Mouse (Mus musculus): Measurements from ENCODE around the gene Mettl16.
"Not testable (repeated sequence)": the region's sequence is repeated elsewhere in the genome, so short reads cannot be mapped to it uniquely, and the experiment has no call there.

The Mettl16 gene

GRCm38 (mm10) chr11:74772386-74772785 is 1.8 kb downstream of the Mettl16 start:
- DNase-seq (ENCODE audit: low spot score in 2 of 2): no peak

- no peak for DNase-seq (ENCODE audit: low spot score in 2 of 2)
Observed at GRCm38 (mm10) chr11:74792874-74793273, 22.2 kb downstream of the Mettl16 start.

- no peak for DNase-seq (ENCODE audit: low spot score in 2 of 2)
Observed at GRCm38 (mm10) chr11:74800658-74801057, 30.0 kb downstream of the Mettl16 start.

GRCm38 (mm10) chr11:74804081-74804627 is 33.5 kb downstream of the Mettl16 start:
- no peak for DNase-seq (ENCODE audit: low spot score in 2 of 2)

GRCm38 (mm10) chr11:74807246-74807882 is 36.7 kb downstream of the Mettl16 start:
- no peak for DNase-seq (ENCODE audit: low spot score in 2 of 2)

GRCm38 (mm10) chr11:74808251-74808853 is 37.7 kb downstream of the Mettl16 start:
- DNase-seq (ENCODE audit: low spot score in 2 of 2): peak in 1 of 2 experiments; percentile 31

GRCm38 (mm10) chr11:74810134-74810533 is 39.5 kb downstream of the Mettl16 start:
- no peak for DNase-seq (ENCODE audit: low spot score in 2 of 2)

GRCm38 (mm10) chr11:74811027-74811426 is 40.4 kb downstream of the Mettl16 start:
- DNase-seq (ENCODE audit: low spot score in 2 of 2): not testable (repeated sequence)

GRCm38 (mm10) chr11:74811538-74811937 is 40.9 kb downstream of the Mettl16 start:
- DNase-seq (ENCODE audit: low spot score in 2 of 2): no peak

- DNase-seq (ENCODE audit: low spot score in 2 of 2): no peak
Observed at GRCm38 (mm10) chr11:74815795-74816194, 45.2 kb downstream of the Mettl16 start.

- no peak for DNase-seq (ENCODE audit: low spot score in 2 of 2)
Observed at GRCm38 (mm10) chr11:74820921-74821320, 50.3 kb downstream of the Mettl16 start.

GRCm38 (mm10) chr11:74821463-74821862 is 50.8 kb downstream of the Mettl16 start:
- DNase-seq (ENCODE audit: low spot score in 2 of 2): peak; percentile 58 to 62

- DNase-seq (ENCODE audit: low spot score in 2 of 2): no peak
Observed at GRCm38 (mm10) chr11:74822746-74823440, 52.3 kb downstream of the Mettl16 start.

GRCm38 (mm10) chr11:74826151-74826550 is 55.5 kb downstream of the Mettl16 start:
- DNase-seq (ENCODE audit: low spot score in 2 of 2): no peak

- no peak for DNase-seq (ENCODE audit: low spot score in 2 of 2)
Observed at GRCm38 (mm10) chr11:74826702-74827101, 56.1 kb downstream of the Mettl16 start.

GRCm38 (mm10) chr11:74827791-74828403 is 57.3 kb downstream of the Mettl16 start:
- DNase-seq (ENCODE audit: low spot score in 2 of 2): no peak

GRCm38 (mm10) chr11:74828404-74828931 is 57.8 kb downstream of the Mettl16 start:
- DNase-seq (ENCODE audit: low spot score in 2 of 2): no peak

GRCm38 (mm10) chr11:74828965-74829550 is 58.4 kb downstream of the Mettl16 start:
- no peak for DNase-seq (ENCODE audit: low spot score in 2 of 2)

GRCm38 (mm10) chr11:74829812-74830211 is 59.2 kb downstream of the Mettl16 start:
- peak; percentile 62 to 72 for DNase-seq (ENCODE audit: low spot score in 2 of 2)

GRCm38 (mm10) chr11:74830256-74831161 is 59.9 kb downstream of the Mettl16 start, which contains the start of gene Mnt:
Mnt (plus strand) TSS chr11:74830920.
- DNase-seq (ENCODE audit: low spot score in 2 of 2): peak; percentile 97 to 99
